Mouse (Mus musculus): ENCODE results near the gene BC053393.

The BC053393 gene

DNA sequence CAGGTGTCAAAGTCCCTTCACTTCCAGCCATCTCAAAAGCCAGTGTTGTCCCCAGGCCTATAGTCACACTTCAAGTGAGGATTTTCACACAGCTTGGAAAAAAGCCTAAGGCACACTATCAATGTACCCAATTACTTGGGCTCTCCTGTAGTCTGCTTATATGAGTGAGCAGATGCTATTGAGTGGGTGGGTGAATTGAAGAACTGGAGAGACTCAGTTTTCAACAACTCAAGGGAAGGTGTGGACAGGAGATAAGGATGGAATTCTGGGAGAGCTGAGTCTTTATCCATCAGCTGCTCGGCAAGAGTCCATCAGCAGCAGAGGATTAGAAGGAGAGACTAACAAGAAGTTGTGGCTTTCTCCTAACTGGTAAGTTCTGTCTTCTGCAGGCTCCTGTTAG, at the start of gene BC053393:
Gene BC053393 (plus strand): TSS at position 210 of the 400 bp plus-strand sequence.
- in situ Hi-C loops (cut with MboI, MseI), result no loop called here

GRCm38 (mm10) chr11:46522719-46523118, 48.6 kb upstream of the BC053393 start:
- in situ Hi-C loops (cut with MboI, MseI), result loop anchor here (10.0 kb wide), 2 partner anchors 212 to 1002 kb away; partner anchors contain the start of gene Havcr1

DNA sequence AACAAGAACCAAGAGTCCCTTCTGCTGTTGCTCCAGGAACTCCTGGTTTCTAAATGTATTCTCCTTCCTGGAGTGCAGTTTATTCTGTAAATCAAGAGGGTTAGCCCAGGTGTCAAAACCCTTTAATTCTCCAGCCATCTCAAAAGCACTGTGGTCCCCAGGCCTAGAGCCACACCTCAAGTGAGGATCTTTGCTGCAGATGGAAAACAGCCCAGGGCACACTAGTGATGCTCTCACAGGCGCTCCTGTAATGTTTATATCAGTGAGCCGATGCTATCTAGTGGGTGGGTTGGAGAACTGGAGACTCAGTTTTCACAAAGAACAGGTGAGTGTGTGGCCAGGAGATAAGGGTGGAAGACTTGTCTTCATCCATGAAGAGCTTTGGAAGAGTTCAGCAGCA, 47.4 kb upstream of the BC053393 start, which contains the start of gene Gm12169:
Gene Gm12169 (plus strand): TSS at position 301 of the 400 bp plus-strand sequence.
- in situ Hi-C loops (cut with MboI, MseI), result loop anchor here (10.0 kb wide), 2 partner anchors 211 to 1001 kb away; partner anchors contain the start of gene Havcr1

GRCm38 (mm10) chr11:46530149-46530548, 41.2 kb upstream of the BC053393 start:
- in situ Hi-C loops (cut with MboI, MseI), result no loop called here

DNA sequence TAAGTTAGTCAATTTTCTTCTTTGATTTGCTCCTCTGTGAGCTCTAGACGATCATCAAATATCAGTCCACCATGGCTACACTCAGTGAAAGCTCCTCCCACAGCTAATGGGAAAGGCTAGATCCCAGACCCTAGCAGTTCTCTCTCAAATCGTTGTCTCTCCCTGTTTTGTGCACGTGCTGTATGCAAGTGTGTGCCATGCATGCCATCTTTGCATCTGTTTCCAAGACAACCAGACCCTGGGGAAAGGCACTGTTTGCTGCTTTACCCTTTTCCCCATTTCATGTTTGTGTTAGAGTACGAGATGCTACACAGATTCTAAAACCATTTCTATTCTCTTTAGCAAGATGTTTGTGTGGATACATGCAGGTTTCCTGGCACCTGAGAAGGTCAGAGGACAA, 34.4 kb upstream of the BC053393 start:
- in situ Hi-C loops (cut with MboI, MseI), result no loop called here

GRCm38 (mm10) chr11:46543530-46543929, 27.8 kb upstream of the BC053393 start:
- in situ Hi-C loops (cut with MboI, MseI), result no loop called here

DNA sequence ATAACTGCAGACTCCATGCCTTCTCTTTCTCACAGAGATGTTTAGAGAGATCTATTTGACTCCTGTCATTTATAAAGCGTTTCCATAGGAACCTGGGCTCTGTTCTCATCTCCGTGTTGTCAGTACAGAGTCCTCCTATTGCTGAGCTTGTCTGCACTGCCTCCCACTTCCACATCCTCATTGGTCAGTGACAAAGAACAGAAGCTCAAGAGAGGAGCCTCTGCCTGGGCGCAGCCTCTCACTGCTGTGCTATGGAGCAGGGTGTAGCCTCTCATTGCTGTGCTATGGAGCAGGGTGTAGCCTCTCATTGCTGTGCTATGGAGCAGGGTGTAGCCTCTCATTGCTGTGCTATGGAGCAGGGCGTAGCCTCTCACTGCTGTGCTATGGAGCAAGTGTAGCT, 21.6 kb upstream of the BC053393 start:
- in situ Hi-C loops (cut with MboI, MseI), result no loop called here

- in situ Hi-C loops (cut with MboI, MseI), result no loop called here
Observed at GRCm38 (mm10) chr11:46552741-46553140, 18.6 kb upstream of the BC053393 start.

- in situ Hi-C loops (cut with MboI, MseI), result no loop called here
Observed at GRCm38 (mm10) chr11:46561096-46561495, 10.2 kb upstream of the BC053393 start.

DNA sequence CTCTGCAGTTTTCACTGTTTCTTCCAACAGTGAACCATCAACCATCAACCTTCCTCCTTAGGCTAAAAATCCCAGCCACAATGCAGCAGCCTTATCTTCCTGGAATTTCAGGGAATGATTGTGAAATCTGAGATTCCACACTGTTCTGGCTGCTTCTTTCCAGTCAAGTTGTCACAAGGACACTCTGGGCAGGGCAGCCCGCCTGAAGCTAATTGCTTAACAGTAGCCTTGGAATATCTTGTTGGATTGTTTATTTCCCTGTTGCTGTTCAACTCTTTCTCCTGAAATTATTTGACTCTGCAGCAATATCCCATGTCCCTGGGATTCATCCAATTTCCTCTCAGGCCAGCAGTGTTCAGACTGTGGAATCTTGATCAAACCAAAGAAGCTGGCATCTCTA, 6.7 kb upstream of the BC053393 start:
- in situ Hi-C loops (cut with MboI, MseI), result no loop called here

- in situ Hi-C loops (cut with MboI, MseI), result no loop called here
Observed at GRCm38 (mm10) chr11:46565967-46566366, 5.4 kb upstream of the BC053393 start.

- in situ Hi-C loops (cut with MboI, MseI), result no loop called here
Observed at GRCm38 (mm10) chr11:46569107-46569506, 2.2 kb upstream of the BC053393 start.

- in situ Hi-C loops (cut with MboI, MseI), result no loop called here
Observed at GRCm38 (mm10) chr11:46578771-46579281, 7.5 kb downstream of the BC053393 start.

DNA sequence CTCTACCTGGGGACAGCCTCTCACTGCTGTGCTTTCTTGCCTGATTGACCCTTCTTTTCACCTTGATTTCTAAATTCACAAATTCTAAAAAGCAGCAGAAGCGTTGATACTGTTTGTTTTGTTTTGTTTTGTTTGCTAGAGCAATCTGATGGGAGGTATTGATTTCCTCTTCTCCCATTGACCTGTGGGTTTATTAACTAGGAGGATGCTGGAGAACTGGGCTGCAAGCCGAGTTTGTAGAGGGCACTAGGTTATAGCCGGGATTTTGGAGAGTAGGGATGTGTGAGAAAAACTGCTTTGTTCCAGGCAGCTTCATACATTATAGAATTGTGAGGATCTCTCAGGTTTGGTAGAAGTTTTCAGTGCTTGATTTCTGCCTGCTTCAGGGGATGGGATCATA, 9.1 kb downstream of the BC053393 start:
- in situ Hi-C loops (cut with MboI, MseI), result no loop called here

- in situ Hi-C loops (cut with MboI, MseI), result no loop called here
Observed at GRCm38 (mm10) chr11:46582741-46583140, 11.4 kb downstream of the BC053393 start.

- in situ Hi-C loops (cut with MboI, MseI), result no loop called here
Observed at GRCm38 (mm10) chr11:46592416-46592815, 21.1 kb downstream of the BC053393 start.

- in situ Hi-C loops (cut with MboI, MseI), result no loop called here
Observed at GRCm38 (mm10) chr11:46619929-46620328, 48.6 kb downstream of the BC053393 start.

DNA sequence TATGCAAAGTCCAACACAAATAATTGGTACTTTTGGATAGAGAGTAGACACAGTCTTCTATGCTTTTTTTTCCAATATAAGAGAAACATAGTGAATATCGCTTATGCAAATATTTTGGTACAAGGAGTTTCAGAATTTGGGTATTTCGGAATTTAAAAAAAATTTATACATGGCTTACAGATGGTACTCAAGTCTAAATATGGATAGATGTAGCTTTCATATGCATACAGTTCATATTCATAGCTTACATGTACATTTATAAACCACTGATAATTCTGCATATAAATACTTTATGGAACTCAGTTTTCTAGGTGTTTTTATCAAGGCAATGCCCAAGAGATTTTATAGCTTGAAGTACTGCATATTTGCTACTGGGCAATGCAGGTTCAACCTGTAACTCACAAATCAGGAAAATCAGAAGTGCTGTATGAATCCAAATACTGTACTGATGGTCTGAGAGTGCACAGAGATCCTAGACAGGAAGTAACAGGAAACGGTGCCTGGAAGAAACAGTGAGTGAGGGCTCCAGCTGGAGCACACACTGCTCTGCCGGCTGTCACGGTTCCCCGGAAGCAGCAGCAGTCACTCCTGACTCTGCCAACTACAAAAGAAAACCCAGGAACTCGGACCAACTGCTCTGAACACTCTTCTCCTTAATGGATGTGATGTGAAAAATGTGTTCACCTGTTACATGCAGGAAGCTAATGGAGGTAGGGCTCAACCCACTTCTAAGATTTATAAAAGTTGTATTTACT, 49.3 kb downstream of the BC053393 start:
- in situ Hi-C loops (cut with MboI, MseI), result no loop called here

GRCm38 (mm10) chr11:46629211-46629795, 58.0 kb downstream of the BC053393 start, which contains the start of gene Dppa1:
Gene Dppa1 (minus strand): TSS chr11:46629261.
- in situ Hi-C loops (cut with MboI, MseI), result loop anchor here (5.0 kb wide), 1 partner anchor 42 kb away; no protein-coding TSS in a partner anchor

DNA sequence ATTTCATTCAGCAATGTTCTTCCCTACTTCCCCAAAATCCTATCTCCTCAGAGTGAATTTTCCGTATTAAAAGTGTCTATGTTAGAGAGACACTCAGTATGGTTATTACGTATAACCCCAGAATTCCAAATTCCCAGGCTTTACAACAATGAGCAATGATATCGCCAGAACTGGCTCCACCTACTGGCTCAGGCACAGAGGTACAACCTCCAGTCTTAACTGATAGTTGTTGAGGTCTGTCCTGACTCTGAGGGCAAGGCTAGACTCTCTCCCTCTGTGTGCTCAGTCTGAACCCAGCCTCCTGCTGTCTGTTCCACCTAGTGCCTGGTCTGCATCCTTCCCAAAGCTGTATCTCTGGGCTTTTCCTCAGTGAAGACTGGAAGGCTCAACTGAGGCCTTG, 60.3 kb downstream of the BC053393 start:
- in situ Hi-C loops (cut with MboI, MseI), result loop anchor here (10.0 kb wide), 1 partner anchor 187 kb away; no protein-coding TSS in a partner anchor

DNA sequence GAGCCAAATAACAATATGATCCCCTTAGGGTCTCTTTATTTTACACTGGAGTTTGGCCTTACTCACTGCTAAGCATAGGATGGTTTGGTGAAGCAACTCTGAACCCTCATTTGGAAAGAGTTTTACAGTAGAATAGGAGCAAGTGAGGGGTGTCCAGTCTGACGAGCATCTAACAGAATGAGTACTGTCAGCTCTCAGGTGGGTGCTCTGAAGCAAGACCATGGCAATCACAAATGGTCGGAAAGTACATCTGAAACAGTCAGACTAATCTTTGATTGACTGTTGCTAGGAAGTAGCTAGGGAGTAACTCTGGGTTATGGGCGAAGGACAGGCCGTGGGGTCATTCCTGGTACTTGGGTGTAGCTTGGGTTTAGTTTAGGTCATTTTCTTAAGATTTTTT, 64.2 kb downstream of the BC053393 start:
- in situ Hi-C loops (cut with MboI, MseI), result loop anchor here (10.0 kb wide), 1 partner anchor 191 kb away; no protein-coding TSS in a partner anchor

- in situ Hi-C loops (cut with MboI, MseI), result loop anchor here (10.0 kb wide), 1 partner anchor 192 kb away; no protein-coding TSS in a partner anchor
Observed at GRCm38 (mm10) chr11:46636568-46636967, 65.2 kb downstream of the BC053393 start.

All from T-helper 2 cell (primary cell).